Mouse (Mus musculus) cortical plate, adult 2 months (tissue): ENCODE results near the gene Ak4.

Experiments used
- CTCF ChIP-seq: fragments of 200-500 bp; IDR thresholded peaks from 2 replicates; pipeline ENCODE4 v1.5.1; 2011; ENCODE audit warnings: mild to moderate bottlenecking, control low read depth, low read length; ENCODE audit not compliant: insufficient read depth; ENCODE audit errors: extremely low read depth
- POLR2A ChIP-seq: fragments of 200-500 bp; IDR thresholded peaks from 2 replicates; pipeline ENCODE4 v1.6.1; 2011; ENCODE audit warnings: mild to moderate bottlenecking, low read length, control low read depth; ENCODE audit not compliant: insufficient read depth; ENCODE audit errors: extremely low read depth

- TF ChIP-seq CTCF (no peak), POLR2A (no peak)
These were observed 26.6 kb downstream of the Ak4 start for GRCm38 (mm10) chr4:101445660-101446059.
